Mouse (Mus musculus): ENCODE data around the gene Gpr157. TPM values are rescaled to one million over a fixed set of nuclear protein-coding genes. Genes with fewer than 3 reads are reported as not detected.

Gpr157 gene
- polyA plus RNA-seq, 1 experiment from 2014 or later, result 0.29 TPM

DNA sequence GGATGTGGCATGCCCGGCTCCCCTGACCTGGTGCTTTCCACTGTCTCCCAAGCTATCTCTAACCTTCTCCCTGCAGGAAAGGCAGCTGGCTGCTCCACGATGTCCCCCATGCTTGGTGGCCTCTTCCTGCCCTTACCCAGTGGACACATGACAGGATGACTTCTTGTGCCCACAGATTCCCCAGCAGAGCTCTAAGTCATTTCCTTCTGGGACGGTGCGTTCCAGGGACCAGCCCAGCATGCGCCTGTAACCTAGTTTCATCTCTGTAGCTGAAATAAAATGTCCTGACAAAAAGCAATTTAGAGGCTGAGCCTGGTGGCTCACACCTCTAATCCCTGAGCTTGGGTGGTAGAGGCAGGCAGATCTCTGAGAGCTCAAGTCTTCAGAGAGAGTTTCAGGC is 19.5 kb downstream of the Gpr157 start:
- H3K27ac ChIP-seq (replicated peaks; ENCODE audit: low read depth, low read length), result no peak overlapping the region
- no peak for ATAC-seq (ENCODE audit: insufficient number of reproducible peaks, low FRiP score, low TSS enrichment, low read depth)
- H3K4me3 ChIP-seq (ENCODE audit: low read depth, low read length), result no peak overlapping the region
- H3K27me3 ChIP-seq (ENCODE audit: control insufficient read depth, insufficient read depth, low read length), result no peaks in the 10 kb centered on the region
- H3K4me1 ChIP-seq (ENCODE audit: control insufficient read depth, insufficient read depth, low read length), result peaks cover 3% of the 10 kb centered on the region; the same call in 1 of the 2 replicates
- no peaks in the 10 kb centered on the region for H3K9me3 ChIP-seq (ENCODE audit: control insufficient read depth, low read length)
- 82% methylated on average over 5 of the region's 5 CpGs for whole genome bisulfite sequencing
- H3K4me2 ChIP-seq (ENCODE audit: low read depth, severe bottlenecking), result no peak overlapping the region
- H3K36me3 ChIP-seq (ENCODE audit: control insufficient read depth, insufficient read depth, low read length), result no peaks in the 10 kb centered on the region
- no peak for DNase-seq (ENCODE audit: low spot score)
- no peak overlapping the region for H3K9ac ChIP-seq (ENCODE audit: low read length)

DNA sequence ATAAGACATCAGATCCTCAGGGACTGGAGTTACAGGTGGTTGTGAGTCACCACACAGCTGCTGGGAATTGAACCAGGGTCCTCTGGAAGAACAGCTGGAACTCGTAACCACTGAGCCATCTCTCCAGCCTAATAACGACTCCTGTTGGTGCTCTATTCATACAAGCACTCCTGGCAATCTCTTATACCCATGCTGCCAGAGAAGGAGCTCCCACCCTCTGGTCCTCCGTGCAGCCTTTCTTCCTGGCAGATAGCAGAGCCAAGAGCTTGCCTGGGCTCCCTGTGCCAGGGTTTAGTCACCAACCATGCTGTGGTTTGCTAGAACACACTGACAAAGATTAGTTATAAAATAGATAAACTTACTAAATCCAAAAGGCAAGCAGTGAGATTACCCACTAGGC is 22.5 kb downstream of the Gpr157 start:
- WGBS, result 65% methylated on average over 3 of the region's 3 CpGs
- no peaks in the 10 kb centered on the region for H3K4me1 ChIP-seq (ENCODE audit: control insufficient read depth, insufficient read depth, low read length)
- H3K36me3 ChIP-seq (ENCODE audit: control insufficient read depth, insufficient read depth, low read length), result no peaks in the 10 kb centered on the region
- no peaks in the 10 kb centered on the region for H3K27me3 ChIP-seq (ENCODE audit: control insufficient read depth, insufficient read depth, low read length)
- DNase-seq (ENCODE audit: low spot score) (no peak), ATAC-seq (ENCODE audit: insufficient number of reproducible peaks, low FRiP score, low TSS enrichment, low read depth) (no peak)
- no peak overlapping the region for H3K4me3 ChIP-seq (ENCODE audit: low read depth, low read length)
- no peak overlapping the region for H3K9ac ChIP-seq (ENCODE audit: low read length)
- no peak overlapping the region for H3K4me2 ChIP-seq (ENCODE audit: low read depth, severe bottlenecking)
- no peaks in the 10 kb centered on the region for H3K9me3 ChIP-seq (ENCODE audit: control insufficient read depth, low read length)
- no peak overlapping the region for H3K27ac ChIP-seq (replicated peaks; ENCODE audit: low read depth, low read length)

DNA sequence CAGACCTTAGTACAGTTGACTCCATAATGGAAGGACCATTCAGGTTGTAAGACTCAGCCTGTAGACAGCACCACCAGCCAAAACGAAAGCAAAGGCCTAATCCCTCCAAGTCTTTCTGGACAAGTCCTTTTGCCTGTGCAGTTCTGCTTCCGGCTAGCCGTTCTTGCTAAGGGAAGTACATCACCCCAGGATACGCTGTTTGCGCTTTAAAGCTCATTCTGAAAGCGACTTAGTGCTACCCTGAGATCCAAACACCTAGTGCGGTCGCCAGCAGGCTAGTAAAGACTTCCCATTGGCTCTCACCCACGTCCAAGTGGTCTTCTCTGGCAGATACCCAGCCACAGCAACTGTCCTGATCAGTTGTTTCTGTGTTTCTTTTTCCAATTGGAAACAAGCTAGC is 23.2 kb downstream of the Gpr157 start:
- 75% methylated on average over 9 of the region's 9 CpGs for whole genome bisulfite sequencing
- H3K4me3 ChIP-seq (ENCODE audit: low read depth, low read length), result no peak overlapping the region

DNA sequence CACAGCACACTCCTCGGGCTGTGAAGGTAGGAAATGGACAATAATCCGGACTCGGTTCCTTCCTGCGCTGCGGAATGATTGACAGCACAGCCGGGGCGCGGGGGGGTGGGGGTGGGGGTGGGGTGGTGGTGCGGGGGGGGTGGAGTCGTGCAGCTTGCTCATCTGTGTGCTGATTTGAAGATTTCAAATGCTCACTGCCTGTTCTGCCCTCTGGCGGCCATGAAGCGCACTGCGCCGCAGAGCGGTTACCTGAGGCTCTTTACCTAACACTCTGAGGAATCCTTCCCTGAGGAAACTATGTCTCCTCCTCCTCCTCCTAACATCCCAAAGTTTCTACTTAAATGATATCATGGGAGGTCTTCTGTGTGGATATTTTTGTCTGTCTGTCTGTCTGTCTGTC is 25.7 kb downstream of the Gpr157 start:
- ATAC-seq (ENCODE audit: insufficient number of reproducible peaks, low FRiP score, low TSS enrichment, low read depth), result no peak
- H3K36me3 ChIP-seq (ENCODE audit: control insufficient read depth, insufficient read depth, low read length), result no peaks in the 10 kb centered on the region

More for the DNA sequence above, 23.2 kb downstream of the Gpr157 start:
- Histone ChIP-seq H3K9ac (ENCODE audit: low read length) (no peak overlapping the region), H3K4me2 (ENCODE audit: low read depth, severe bottlenecking) (no peak overlapping the region), H3K9me3 (ENCODE audit: control insufficient read depth, low read length) (no peaks in the 10 kb centered on the region), H3K27me3 (ENCODE audit: control insufficient read depth, insufficient read depth, low read length) (no peaks in the 10 kb centered on the region), H3K36me3 (ENCODE audit: control insufficient read depth, insufficient read depth, low read length) (no peaks in the 10 kb centered on the region), H3K4me1 (ENCODE audit: control insufficient read depth, insufficient read depth, low read length) (no peaks in the 10 kb centered on the region), H3K27ac (replicated peaks; ENCODE audit: low read depth, low read length) (no peak overlapping the region)
- ATAC-seq (ENCODE audit: insufficient number of reproducible peaks, low FRiP score, low TSS enrichment, low read depth), result no peak
- no peak for DNase-seq (ENCODE audit: low spot score)

GRCm38 (mm10) chr4:150114505-150115061 is 27.4 kb downstream of the Gpr157 start:
- Histone ChIP-seq H3K4me3 (ENCODE audit: low read depth, low read length) (no peak overlapping the region), H3K4me2 (ENCODE audit: low read depth, severe bottlenecking) (no peak overlapping the region), H3K27me3 (ENCODE audit: control insufficient read depth, insufficient read depth, low read length) (no peaks in the 10 kb centered on the region), H3K27ac (replicated peaks; ENCODE audit: low read depth, low read length) (no peak overlapping the region), H3K9me3 (ENCODE audit: control insufficient read depth, low read length) (no peaks in the 10 kb centered on the region), H3K36me3 (ENCODE audit: control insufficient read depth, insufficient read depth, low read length) (no peaks in the 10 kb centered on the region), H3K9ac (ENCODE audit: low read length) (no peak overlapping the region), H3K4me1 (ENCODE audit: control insufficient read depth, insufficient read depth, low read length) (peaks cover 6% of the 10 kb centered on the region; the same call in 1 of the 2 replicates)
- ATAC-seq (ENCODE audit: insufficient number of reproducible peaks, low FRiP score, low TSS enrichment, low read depth) (no peak), DNase-seq (ENCODE audit: low spot score) (no peak)
- WGBS, result 92% methylated on average over 26 of the region's 26 CpGs

More for the DNA sequence above, 25.7 kb downstream of the Gpr157 start:
- Histone ChIP-seq H3K9ac (ENCODE audit: low read length) (no peak overlapping the region), H3K4me2 (ENCODE audit: low read depth, severe bottlenecking) (no peak overlapping the region), H3K27ac (replicated peaks; ENCODE audit: low read depth, low read length) (no peak overlapping the region), H3K27me3 (ENCODE audit: control insufficient read depth, insufficient read depth, low read length) (no peaks in the 10 kb centered on the region), H3K9me3 (ENCODE audit: control insufficient read depth, low read length) (no peaks in the 10 kb centered on the region), H3K4me3 (ENCODE audit: low read depth, low read length) (no peak overlapping the region), H3K4me1 (ENCODE audit: control insufficient read depth, insufficient read depth, low read length) (no peaks in the 10 kb centered on the region)
- DNase-seq (ENCODE audit: low spot score), result peak; percentile 81
- 6% methylated on average over 15 of the region's 15 CpGs for WGBS

GRCm38 (mm10) chr4:150117311-150117710 is 30.1 kb downstream of the Gpr157 start:
- Histone ChIP-seq H3K9me3 (ENCODE audit: control insufficient read depth, low read length) (no peaks in the 10 kb centered on the region), H3K4me1 (ENCODE audit: control insufficient read depth, insufficient read depth, low read length) (peaks cover 18% of the 10 kb centered on the region), H3K9ac (ENCODE audit: low read length) (no peak overlapping the region), H3K4me3 (ENCODE audit: low read depth, low read length) (no peak overlapping the region), H3K27ac (replicated peaks; ENCODE audit: low read depth, low read length) (no peak overlapping the region), H3K27me3 (ENCODE audit: control insufficient read depth, insufficient read depth, low read length) (no peaks in the 10 kb centered on the region), H3K4me2 (ENCODE audit: low read depth, severe bottlenecking) (no peak overlapping the region), H3K36me3 (ENCODE audit: control insufficient read depth, insufficient read depth, low read length) (no peaks in the 10 kb centered on the region)
- no peak for ATAC-seq (ENCODE audit: insufficient number of reproducible peaks, low FRiP score, low TSS enrichment, low read depth)
- 58% methylated on average over 5 of the region's 5 CpGs for WGBS
- no peak for DNase-seq (ENCODE audit: low spot score)

DNA sequence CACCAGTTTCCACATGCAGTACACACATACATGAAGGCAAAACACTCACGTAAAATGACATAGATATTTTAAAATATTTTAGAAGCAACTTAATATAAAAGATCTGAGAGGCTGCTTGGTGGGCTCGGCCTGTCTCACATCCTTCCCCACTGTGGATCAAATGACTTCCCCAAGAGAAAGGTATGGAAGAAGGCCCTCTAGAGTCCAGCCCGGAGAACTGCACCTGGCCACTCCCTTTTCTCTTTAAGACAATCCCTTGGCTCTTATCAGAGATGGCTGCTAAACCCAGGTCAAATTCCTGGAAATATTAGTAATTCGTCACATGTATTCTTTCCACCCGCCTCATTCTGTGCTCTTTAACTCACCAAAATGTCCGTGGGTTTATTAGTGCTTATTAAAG is 31.0 kb downstream of the Gpr157 start:
- no peak for DNase-seq (ENCODE audit: low spot score)
- Histone ChIP-seq H3K27me3 (ENCODE audit: control insufficient read depth, insufficient read depth, low read length) (no peaks in the 10 kb centered on the region), H3K27ac (replicated peaks; ENCODE audit: low read depth, low read length) (no peak overlapping the region), H3K4me1 (ENCODE audit: control insufficient read depth, insufficient read depth, low read length) (peaks cover 18% of the 10 kb centered on the region), H3K4me3 (ENCODE audit: low read depth, low read length) (no peak overlapping the region), H3K4me2 (ENCODE audit: low read depth, severe bottlenecking) (no peak overlapping the region), H3K9me3 (ENCODE audit: control insufficient read depth, low read length) (no peaks in the 10 kb centered on the region), H3K36me3 (ENCODE audit: control insufficient read depth, insufficient read depth, low read length) (no peaks in the 10 kb centered on the region), H3K9ac (ENCODE audit: low read length) (no peak overlapping the region)
- 63% methylated on average over 6 of the region's 6 CpGs for WGBS
- ATAC-seq (ENCODE audit: insufficient number of reproducible peaks, low FRiP score, low TSS enrichment, low read depth), result no peak

GRCm38 (mm10) chr4:150119055-150119454 is 31.9 kb downstream of the Gpr157 start, which contains the start of gene Slc2a5:
Gene Slc2a5 (plus strand): TSS chr4:150119283.
- H3K27ac ChIP-seq (replicated peaks; ENCODE audit: low read depth, low read length), result no peak within 1 kb of the TSS

GRCm38 (mm10) chr4:150119640-150120039 is 32.5 kb downstream of the Gpr157 start:
- Histone ChIP-seq H3K27me3 (ENCODE audit: control insufficient read depth, insufficient read depth, low read length) (no peaks in the 10 kb centered on the region), H3K4me2 (ENCODE audit: low read depth, severe bottlenecking) (no peak overlapping the region; the same call in none of the 2 replicates), H3K4me3 (ENCODE audit: low read depth, low read length) (no peak overlapping the region), H3K9me3 (ENCODE audit: control insufficient read depth, low read length) (no peaks in the 10 kb centered on the region), H3K9ac (ENCODE audit: low read length) (no peak overlapping the region), H3K4me1 (ENCODE audit: control insufficient read depth, insufficient read depth, low read length) (peaks cover 18% of the 10 kb centered on the region), H3K36me3 (ENCODE audit: control insufficient read depth, insufficient read depth, low read length) (no peaks in the 10 kb centered on the region), H3K27ac (replicated peaks; ENCODE audit: low read depth, low read length) (no peak overlapping the region)
- 55% methylated on average over 14 of the region's 14 CpGs for WGBS
- no peak for ATAC-seq (ENCODE audit: insufficient number of reproducible peaks, low FRiP score, low TSS enrichment, low read depth)
- no peak for DNase-seq (ENCODE audit: low spot score)

More at GRCm38 (mm10) chr4:150119055-150119454, 31.9 kb downstream of the Gpr157 start, which contains the start of gene Slc2a5:
- Histone ChIP-seq H3K9ac (ENCODE audit: low read length) (no peak within 1 kb of the TSS; the same call in 1 of the 2 replicates), H3K4me2 (ENCODE audit: low read depth, severe bottlenecking) (peak within 1 kb of the TSS; percentile 33), H3K4me3 (ENCODE audit: low read depth, low read length) (no peak within 1 kb of the TSS), H3K9me3 (ENCODE audit: control insufficient read depth, low read length) (no peaks in the 10 kb centered on the region), H3K36me3 (ENCODE audit: control insufficient read depth, insufficient read depth, low read length) (no peaks in the 10 kb centered on the region), H3K27me3 (ENCODE audit: control insufficient read depth, insufficient read depth, low read length) (no peaks in the 10 kb centered on the region), H3K4me1 (ENCODE audit: control insufficient read depth, insufficient read depth, low read length) (peaks cover 18% of the 10 kb centered on the region)
- WGBS, result 6% methylated on average over 15 of the region's 15 CpGs
- peak; percentile 62 for DNase-seq (ENCODE audit: low spot score)
- ATAC-seq (ENCODE audit: insufficient number of reproducible peaks, low FRiP score, low TSS enrichment, low read depth), result peak; percentile 34; the same call in 1 of the 2 replicates

Measured in limb, embryonic 11.5 days (tissue).